Comparison of ENCODE assay signal across 11 mouse cellular contexts in the genomic region with DNA sequence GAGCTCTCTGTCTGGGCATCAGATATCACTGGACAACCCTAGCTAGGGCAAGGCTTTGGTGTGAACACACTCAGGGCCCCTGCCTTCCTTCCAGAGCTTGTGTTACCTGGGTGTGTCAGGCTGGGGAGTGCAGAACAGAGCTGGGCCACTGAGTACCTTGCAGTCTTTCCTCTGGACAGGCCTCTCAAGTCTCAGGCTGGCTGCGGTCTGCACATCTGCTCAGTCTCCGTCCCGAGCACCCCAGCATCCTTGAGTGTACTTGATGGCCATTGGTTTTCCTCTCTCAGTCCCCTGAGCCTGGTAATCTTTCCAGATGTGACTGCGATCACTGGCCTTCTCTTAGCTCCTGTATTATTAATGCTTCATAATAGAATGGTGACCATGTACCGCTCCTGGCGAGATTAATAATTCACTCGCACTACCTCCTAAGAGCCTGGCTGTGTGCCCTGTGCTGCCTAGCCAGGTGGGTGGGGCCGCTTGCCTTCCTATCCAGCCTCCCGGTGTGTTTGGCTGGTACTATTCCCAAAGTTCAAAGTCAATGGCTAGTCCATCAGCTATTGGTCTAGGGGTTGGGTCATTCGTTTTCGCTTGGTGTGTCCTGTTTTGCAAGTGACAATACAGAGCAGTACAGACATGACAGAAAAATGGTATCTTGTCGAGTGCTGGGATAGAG. TPM values are rescaled to one million over a fixed set of nuclear protein-coding genes. Genes with fewer than 3 reads are reported as not detected.
DNase-seq lines count a peak whose midpoint lies in the region; ATAC-seq and TF ChIP-seq lines count a peak whose summit lies in the region.
"Had no signal": no experiment of that assay in that cellular context is flagged by ENCODE, and none has a peak within 500 bp of the region (broad histone marks: within the 10 kb centered on the region; RNA-seq: fewer than 3 reads in every experiment).

No protein-coding gene starts in this region.

- 80% methylated on average over 12 of the region's 12 CpGs for WGBS in heart, embryonic 15.5 days
- WGBS in intestine, postnatal 0 days: 49% methylated on average over 12 of the region's 12 CpGs

- no peak for TF ChIP-seq CTCF in intestine, postnatal 0 days (IDR thresholded peaks at IDR 0.05; ENCODE audit: low read depth)

- H3K9ac ChIP-seq in heart, embryonic 15.5 days: no peak overlapping the region
- no peak overlapping the region for H3K9ac ChIP-seq in intestine, postnatal 0 days (ENCODE audit: low read depth, low read length)
- H3K9ac ChIP-seq: limb, embryonic 12.5 days had no signal

- H3K27me3 ChIP-seq in heart, embryonic 15.5 days: no peaks in the 10 kb centered on the region
- H3K27me3 ChIP-seq in intestine, postnatal 0 days (replicated peaks; ENCODE audit: control insufficient read depth, insufficient read depth, low read length): no peaks in the 10 kb centered on the region
- H3K27me3 ChIP-seq: limb, embryonic 12.5 days had no signal

- H3K36me3 ChIP-seq in heart, embryonic 15.5 days: peaks cover 5% of the 10 kb centered on the region; the same call in 1 of the 2 replicates
- H3K36me3 ChIP-seq in intestine, postnatal 0 days (ENCODE audit: control insufficient read depth, insufficient read depth): no peaks in the 10 kb centered on the region; the same call in 1 of the 2 replicates

- 0 out of 2 replicates have a peak overlapping the region, but pooled peaks have one; percentile 76 for H3K27ac ChIP-seq in heart, embryonic 15.5 days
- H3K27ac ChIP-seq in intestine, postnatal 0 days (ENCODE audit: low read depth, low read length): peak overlapping the region; percentile 63
- H3K27ac ChIP-seq: limb, embryonic 12.5 days had no signal

- H3K4me1 ChIP-seq in heart, embryonic 15.5 days (replicated peaks): peaks cover 64% of the 10 kb centered on the region
- peaks cover 24% of the 10 kb centered on the region for H3K4me1 ChIP-seq in intestine, postnatal 0 days (replicated peaks; ENCODE audit: control insufficient read depth, insufficient read depth, low read length)

- no peak overlapping the region for H3K4me2 ChIP-seq in heart, embryonic 15.5 days
- peak overlapping the region; percentile 38 for H3K4me2 ChIP-seq in intestine, postnatal 0 days (replicated peaks; ENCODE audit: low read depth)
- H3K4me2 ChIP-seq: limb, embryonic 12.5 days had no signal

- no peak for ATAC-seq in heart, embryonic 15.5 days (replicated peaks; ENCODE audit: insufficient number of reproducible peaks, insufficient read depth, low FRiP score, low read depth)
- ATAC-seq in intestine, postnatal 0 days: peak; percentile 70

- H3K9me3 ChIP-seq in heart, embryonic 15.5 days (replicated peaks): no peaks in the 10 kb centered on the region
- no peaks in the 10 kb centered on the region for H3K9me3 ChIP-seq in intestine, postnatal 0 days (ENCODE audit: control insufficient read depth)
- H3K9me3 ChIP-seq: limb, embryonic 12.5 days had no signal

- no peak for DNase-seq in heart, postnatal 4 days
- peak; percentile 95 to 96 for DNase-seq in kidney, postnatal 36 days
- DNase-seq in lung, postnatal 36 days: peak; percentile 78
- no peak for DNase-seq in MN1 (ENCODE audit: low spot score)
- no peak for DNase-seq in natural killer cell, adult 2 months (ENCODE audit: low spot score in 2 of 2)
- no peak for DNase-seq in layer of hippocampus, adult 9-11 months
- DNase-seq: cerebellum, postnatal 14 days; gastrocnemius, postnatal 25 days had no signal

- H3K4me3 ChIP-seq in heart, embryonic 15.5 days: no peak overlapping the region
- no peak overlapping the region for H3K4me3 ChIP-seq in intestine, postnatal 0 days (ENCODE audit: low read depth, low read length)
- H3K4me3 ChIP-seq: limb, embryonic 12.5 days had no signal

RNA-seq across cellular contexts. Expression of a gene that starts 34.6 kb away (rescaled TPM):
- 16.9 and 19.5 TPM in 2 replicates for polyA plus RNA-seq in heart, embryonic 15.5 days (2015; fragmentation: Nextera tagmentation; extraction: Ambion mirVana)
- total RNA-seq in heart, postnatal 4 days (2021): 10 to 100 TPM; 30.1 to 33.6 TPM
- polyA plus RNA-seq in intestine, postnatal 0 days (2015; fragmentation: Nextera tagmentation; extraction: Ambion mirVana): 5.6 and 6.4 TPM in 2 replicates

RNA-seq across cellular contexts. Expression of a gene that starts 58.6 kb away (rescaled TPM):
- 1.1 and 2.1 TPM in 2 replicates for polyA plus RNA-seq in heart, embryonic 15.5 days (2015; fragmentation: Nextera tagmentation; extraction: Ambion mirVana)
- total RNA-seq in heart, postnatal 4 days (2021): 10 to 100 TPM; 20.0 to 21.3 TPM
- 0.33 and 0.39 TPM in 2 replicates for polyA plus RNA-seq in intestine, postnatal 0 days (2015; fragmentation: Nextera tagmentation; extraction: Ambion mirVana)

Comparison
In these comparisons a context has a peak if more than half of its experiments do, and no peak if none do; other contexts are left out.
1. DNase-seq: peak in kidney, postnatal 36 days (2 of 2) and lung, postnatal 36 days (single experiment); none in heart, postnatal 4 days (single experiment), MN1 (single experiment), natural killer cell, adult 2 months (0 of 2) and layer of hippocampus, adult 9-11 months (single experiment).